Mouse (Mus musculus) granulocyte monocyte progenitor cell, adult 5-6 weeks (primary cell): ENCODE measurements at regions not wholly inside any gene's neighbourhood (a gene's known extent, or its start where the extent isn't known, plus 50 kb on each side); places are given as distances from the start of the nearest gene placed in this dataset.

Experiments
- ATAC-seq: replicated peaks from 2 replicates; pipeline ENCODE4 v1.8.0; 2016; ENCODE audit warnings: mild to moderate bottlenecking, moderate TSS enrichment, inconsistent platforms; ENCODE audit not compliant: poor library complexity, severe bottlenecking

DNA sequence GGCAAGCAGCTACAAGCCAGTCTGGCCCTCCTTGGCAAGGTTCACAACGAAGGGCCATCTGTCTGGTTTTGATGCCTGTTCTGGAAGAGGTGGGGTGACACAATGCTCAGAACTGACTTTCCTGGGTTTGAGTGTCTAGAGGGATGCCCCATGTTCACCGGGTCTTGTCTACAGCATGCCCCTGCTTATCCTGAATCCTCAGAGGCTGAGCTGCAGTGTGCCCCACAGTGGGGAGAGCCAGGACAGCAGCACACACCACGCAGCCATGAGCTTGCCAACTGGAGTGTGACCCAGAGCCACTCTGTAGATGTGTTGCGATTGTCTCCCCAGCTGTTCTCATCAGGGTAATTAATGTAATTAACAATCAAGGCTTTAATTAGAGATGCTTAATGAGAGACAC, 66.1 kb upstream of the Sox11 start:
- no peak for ATAC-seq

- no peak for ATAC-seq
Measured at GRCm38 (mm10) chr12:27399392-27399791, 57.0 kb upstream of the Sox11 start.
